Mouse (Mus musculus): Measurements from ENCODE around the gene Tpsg1.

- TF ChIP-seq CTCF (IDR thresholded peaks at IDR 0.05; ENCODE audit: insufficient read depth, low read length) (peak; percentile 86), POLR2A (IDR thresholded peaks at IDR 0.05; ENCODE audit: borderline replicate concordance, extremely low read depth, low read depth, low read length) (no peak)
Measured at GRCm38 (mm10) chr17:25333943-25334342, 35.1 kb upstream of the Tpsg1 start.
